Mouse (Mus musculus) heart, adult 2 months (tissue): ENCODE measurements at regions not wholly inside any gene's neighbourhood (a gene's known extent, or its start where the extent isn't known, plus 50 kb on each side); places are given as distances from the start of the nearest gene placed in this dataset.

Experiments
- CTCF ChIP-seq: fragments of 200-600 bp; IDR thresholded peaks from 2 replicates; pipeline ENCODE4 v1.8.1; 2022; ENCODE audit warnings: antibody characterized with exemption, mild to moderate bottlenecking, moderate library complexity
- EP300 ChIP-seq: fragments of 200-500 bp; IDR thresholded peaks from 2 replicates; pipeline ENCODE4 v1.6.1; 2011; ENCODE audit warnings: low read depth, low read length, control low read depth; ENCODE audit not compliant: insufficient read depth
- POLR2A ChIP-seq: fragments of 200-500 bp; IDR thresholded peaks from 2 replicates; pipeline ENCODE4 v1.6.1; 2011; ENCODE audit warnings: mild to moderate bottlenecking, low read depth, low read length, control low read depth; ENCODE audit not compliant: insufficient read depth

DNA sequence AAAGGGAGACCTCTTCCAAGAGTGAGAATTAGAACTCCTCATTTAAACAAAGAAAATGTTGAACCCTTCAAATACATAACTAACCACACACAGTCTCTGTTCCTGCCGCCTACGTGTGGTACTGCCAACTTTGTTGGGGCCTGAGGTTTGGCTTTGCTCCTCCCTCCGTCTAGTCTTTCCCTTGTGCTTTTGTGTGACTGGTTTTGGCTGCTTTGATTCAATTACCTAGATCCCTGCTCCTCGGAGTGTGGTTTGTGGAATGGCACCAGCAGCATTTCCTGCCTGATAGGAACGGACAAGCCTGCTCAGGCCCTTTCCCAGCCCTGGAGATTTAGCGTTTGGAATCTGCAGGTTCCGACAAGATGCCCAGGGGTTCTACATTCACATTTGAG is 263.0 kb downstream of the Rnd3 start:
- no peak for TF ChIP-seq CTCF
- TF ChIP-seq EP300: no peak
- TF ChIP-seq POLR2A: no peak
